Mouse (Mus musculus) forebrain, embryonic 13.5 days (tissue): ENCODE results near the gene Nphs1. TPM values are rescaled to one million over a fixed set of nuclear protein-coding genes. Genes with fewer than 3 reads are reported as not detected.

Experiments
- ATAC-seq: fragments of 200-750 bp; cut with Nextera tagmentation; 2 replicates; pipeline ENCODE4 v1.8.0; 2017
- H3K27ac ChIP-seq: fragments of 300-500 bp; sonication (generic); 2 replicates; pipeline ENCODE4 v1.5.1; 2015; ENCODE audit warnings: inconsistent platforms, mild to moderate bottlenecking, moderate library complexity
- H3K27me3 ChIP-seq: fragments of 300-500 bp; sonication (generic); 2 replicates; pipeline ENCODE4 v1.6.1; 2015; ENCODE audit warnings: mild to moderate bottlenecking, inconsistent platforms
- H3K36me3 ChIP-seq: fragments of 300-500 bp; sonication (generic); 2 replicates; pipeline ENCODE4 v1.6.1; 2015; ENCODE audit warnings: mild to moderate bottlenecking, inconsistent platforms; ENCODE audit not compliant: poor library complexity, severe bottlenecking
- H3K4me1 ChIP-seq: fragments of 300-500 bp; sonication (generic); 2 replicates; pipeline ENCODE4 v1.6.1; 2015; ENCODE audit warnings: inconsistent platforms
- H3K4me2 ChIP-seq: fragments of 300-500 bp; sonication (generic); 2 replicates; pipeline ENCODE4 v1.6.1; 2015; ENCODE audit warnings: inconsistent platforms, mild to moderate bottlenecking, moderate library complexity
- H3K4me3 ChIP-seq: fragments of 300-500 bp; sonication (generic); 2 replicates; pipeline ENCODE4 v1.5.1; 2015; ENCODE audit warnings: mild to moderate bottlenecking, inconsistent platforms
- H3K9ac ChIP-seq: fragments of 300-500 bp; sonication (generic); 2 replicates; pipeline ENCODE4 v1.6.1; 2015; ENCODE audit warnings: mild to moderate bottlenecking, inconsistent platforms
- H3K9me3 ChIP-seq: fragments of 300-500 bp; sonication (generic); replicated peaks from 2 replicates; pipeline ENCODE4 v1.6.1; 2016; ENCODE audit warnings: inconsistent platforms
- WGBS: fragments of 180-500 bp; shearing (Covaris S2); methylation state at CpG from one replicate; pipeline ENCODE4 v1.1.7; 2015; 5-methylcytosine and 5-hydroxymethylcytosine counted together
- polyA plus RNA-seq: library from polyadenylated mRNA; unstranded; fragments of >200 nt; fragmentation: Nextera tagmentation; extraction: Ambion mirVana; gene quantifications from 2 replicates; pipeline ENCODE4 v1.2.1, GENCODE M21; 2015

Nphs1 gene
- polyA plus RNA-seq, 1 experiment from 2014 or later = 0.15 TPM

GRCm38 (mm10) chr7:30533941-30534632 lies 76.0 kb downstream of the Nphs1 start:
- peaks cover 40% of the 10 kb centered on the region for H3K4me1 ChIP-seq
- H3K27ac ChIP-seq = peak overlapping the region; percentile 89
- H3K36me3 ChIP-seq = peaks cover 51% of the 10 kb centered on the region
- peak overlapping the region; percentile 94 for H3K4me2 ChIP-seq
- H3K27me3 ChIP-seq = no peaks in the 10 kb centered on the region
- no peaks in the 10 kb centered on the region for H3K9me3 ChIP-seq
- H3K4me3 ChIP-seq = peak overlapping the region; percentile 77
- H3K9ac ChIP-seq = peak overlapping the region; percentile 91
- ATAC-seq = peak; percentile 44
- WGBS = 2% methylated on average over 22 of the region's 26 CpGs

GRCm38 (mm10) chr7:30534633-30535577 lies 76.8 kb downstream of the Nphs1 start, which contains the start of gene Arhgap33:
Gene Arhgap33, minus strand, starts transcription at chr7:30535060.
- ATAC-seq = peak; percentile 88
- 1% methylated on average over 59 of the region's 84 CpGs for WGBS
- H3K27ac ChIP-seq = peak within 1 kb of the TSS; percentile 92

More at GRCm38 (mm10) chr7:30534633-30535577, 76.8 kb downstream of the Nphs1 start, which contains the start of gene Arhgap33:
- Histone ChIP-seq H3K4me3 (peak within 1 kb of the TSS; percentile 77), H3K4me2 (peak within 1 kb of the TSS; percentile 94), H3K4me1 (peaks cover 40% of the 10 kb centered on the region), H3K27me3 (no peaks in the 10 kb centered on the region), H3K9me3 (no peaks in the 10 kb centered on the region), H3K9ac (peak within 1 kb of the TSS; percentile 91), H3K36me3 (peaks cover 48% of the 10 kb centered on the region)

Other genes starting within 250 kb of the Nphs1 start
- gene Polr2i, start 226.4 kb upstream of the Nphs1 start, polyA plus RNA-seq = 189 and 194 TPM in 2 replicates
- 318 and 339 TPM in 2 replicates for gene Tbcb, start 226.0 kb upstream of the Nphs1 start, polyA plus RNA-seq
- gene Ovol3, start 222.6 kb upstream of the Nphs1 start, polyA plus RNA-seq = not detected in 2 replicates
- gene Thap8, start 178.2 kb upstream of the Nphs1 start, polyA plus RNA-seq = 0.21 and 0.68 TPM in 2 replicates
- gene Wdr62, start 177.9 kb upstream of the Nphs1 start, polyA plus RNA-seq = 11.6 and 13.2 TPM in 2 replicates
- gene Clip3, start 166.6 kb upstream of the Nphs1 start, polyA plus RNA-seq = 88.8 and 91.4 TPM in 2 replicates
- gene Alkbh6, start 149.6 kb upstream of the Nphs1 start, polyA plus RNA-seq = 101 and 102 TPM in 2 replicates
- 9.2 and 12.7 TPM in 2 replicates for gene Syne4, start 143.5 kb upstream of the Nphs1 start, polyA plus RNA-seq
- gene E130208F15Rik, start 136.6 kb upstream of the Nphs1 start, polyA plus RNA-seq = not detected in 2 replicates
- gene Sdhaf1, start 134.4 kb upstream of the Nphs1 start, polyA plus RNA-seq = 24.2 and 24.7 TPM in 2 replicates
- 8.1 and 9.7 TPM in 2 replicates for gene Lrfn3, start 95.5 kb upstream of the Nphs1 start, polyA plus RNA-seq
- gene Tyrobp, start 44.6 kb upstream of the Nphs1 start, polyA plus RNA-seq = 12.1 and 15.6 TPM in 2 replicates
- 0.88 TPM in 1 of 2 replicates, not detected in the other for gene Hcst, start 38.5 kb upstream of the Nphs1 start, polyA plus RNA-seq
- 1.3 and 1.6 TPM in 2 replicates for gene Nfkbid, start 36.6 kb upstream of the Nphs1 start, polyA plus RNA-seq
- 306 and 329 TPM in 2 replicates for gene Aplp1, start 12.8 kb upstream of the Nphs1 start, polyA plus RNA-seq
- gene Kirrel2, start 625 bp upstream of the Nphs1 start, polyA plus RNA-seq = 0.36 and 0.65 TPM in 2 replicates
- gene Prodh2, start 35.3 kb downstream of the Nphs1 start, polyA plus RNA-seq = 0.31 TPM in 1 of 2 replicates, not detected in the other
- 80.6 and 88.7 TPM in 2 replicates for gene Arhgap33, start 76.7 kb downstream of the Nphs1 start, polyA plus RNA-seq
- 11.0 and 12.1 TPM in 2 replicates for gene Hspb6, start 93.9 kb downstream of the Nphs1 start, polyA plus RNA-seq
- gene Proser3, start 94.0 kb downstream of the Nphs1 start, polyA plus RNA-seq = 14.8 and 17.5 TPM in 2 replicates
- 53.0 and 65.1 TPM in 2 replicates for gene Lin37, start 101.5 kb downstream of the Nphs1 start, polyA plus RNA-seq
- gene U2af1l4, start 105.0 kb downstream of the Nphs1 start, polyA plus RNA-seq = 114 and 122 TPM in 2 replicates
- gene Gm49396, start 105.0 kb downstream of the Nphs1 start, polyA plus RNA-seq = 20.2 and 22.5 TPM in 2 replicates
- 128 and 141 TPM in 2 replicates for gene Psenen, start 105.3 kb downstream of the Nphs1 start, polyA plus RNA-seq
- 7.4 and 8.2 TPM in 2 replicates for gene Igflr1, start 107.1 kb downstream of the Nphs1 start, polyA plus RNA-seq
- 11.6 and 14.1 TPM in 2 replicates for gene Kmt2b, start 130.4 kb downstream of the Nphs1 start, polyA plus RNA-seq
- gene Zbtb32, start 140.6 kb downstream of the Nphs1 start, polyA plus RNA-seq = 0.34 and 0.43 TPM in 2 replicates
- 0.19 and 0.37 TPM in 2 replicates for gene Upk1a, start 154.5 kb downstream of the Nphs1 start, polyA plus RNA-seq
- gene Cox6b1, start 167.8 kb downstream of the Nphs1 start, polyA plus RNA-seq = 944 and 1,056 TPM in 2 replicates
- gene Etv2, start 177.5 kb downstream of the Nphs1 start, polyA plus RNA-seq = not detected in 2 replicates
- 144 and 146 TPM in 2 replicates for gene Rbm42, start 192.0 kb downstream of the Nphs1 start, polyA plus RNA-seq
- gene Haus5, start 206.7 kb downstream of the Nphs1 start, polyA plus RNA-seq = 52.7 and 57.2 TPM in 2 replicates
- gene Pmis2, start 213.3 kb downstream of the Nphs1 start, polyA plus RNA-seq = not detected in 2 replicates
- not detected in 2 replicates for gene 2200002J24Rik, start 240.6 kb downstream of the Nphs1 start, polyA plus RNA-seq